Mouse (Mus musculus): ENCODE data around the gene Cphx1.
"Not testable (repeated sequence)": the region's sequence is repeated elsewhere in the genome, so short reads cannot be mapped to it uniquely, and the experiment has no call there.

Gene Cphx1

GRCm38 (mm10) chr14:25938004-25938403 is at the start of gene Cphx1:
TSS of gene Cphx1 (plus strand) at chr14:25938304.
- CTCF ChIA-PET, POLR2A ChIA-PET: not testable (repeated sequence)

GRCm38 (mm10) chr14:25894566-25894965 is 43.5 kb upstream of the Cphx1 start:
- CTCF ChIA-PET, POLR2A ChIA-PET: not testable (repeated sequence)

GRCm38 (mm10) chr14:25895686-25896085 is 42.4 kb upstream of the Cphx1 start:
- POLR2A ChIA-PET, CTCF ChIA-PET: not testable (repeated sequence)

GRCm38 (mm10) chr14:25903000-25903399 is 35.1 kb upstream of the Cphx1 start, which contains the start of gene Plac9a:
TSS of gene Plac9a (minus strand) at chr14:25903100.
- POLR2A ChIA-PET, CTCF ChIA-PET: not testable (repeated sequence)

GRCm38 (mm10) chr14:25905243-25905642 is 32.9 kb upstream of the Cphx1 start:
- CTCF ChIA-PET = not testable (repeated sequence)
- POLR2A ChIA-PET = interaction anchor here in 1 of 4 experiments (0.7 kb wide), 1 partner anchor 67 kb away, joined by 3 read pairs; no protein-coding TSS in a partner anchor

GRCm38 (mm10) chr14:25907272-25907671 is 30.8 kb upstream of the Cphx1 start:
- CTCF ChIA-PET, POLR2A ChIA-PET: not testable (repeated sequence)

- POLR2A ChIA-PET, CTCF ChIA-PET: not testable (repeated sequence)
Observed at GRCm38 (mm10) chr14:25908976-25909375, 29.1 kb upstream of the Cphx1 start.

GRCm38 (mm10) chr14:25918427-25919170 is 19.5 kb upstream of the Cphx1 start:
- CTCF ChIA-PET = not testable (repeated sequence)

GRCm38 (mm10) chr14:25926814-25927561 is 11.1 kb upstream of the Cphx1 start:
- CTCF ChIA-PET, POLR2A ChIA-PET: not testable (repeated sequence)

More at GRCm38 (mm10) chr14:25918427-25919170, 19.5 kb upstream of the Cphx1 start:
- POLR2A ChIA-PET = not testable (repeated sequence)

GRCm38 (mm10) chr14:25927562-25927881 is 10.6 kb upstream of the Cphx1 start, which contains the start of gene Tmem254a:
TSS of gene Tmem254a (minus strand) at chr14:25927672.
- CTCF ChIA-PET, POLR2A ChIA-PET: not testable (repeated sequence)

- CTCF ChIA-PET, POLR2A ChIA-PET: not testable (repeated sequence)
Observed at GRCm38 (mm10) chr14:25936867-25937630, 1.1 kb upstream of the Cphx1 start.

- CTCF ChIA-PET, POLR2A ChIA-PET: not testable (repeated sequence)
Observed at GRCm38 (mm10) chr14:25957861-25958260, 19.8 kb downstream of the Cphx1 start.

- CTCF ChIA-PET, POLR2A ChIA-PET: not testable (repeated sequence)
Observed at GRCm38 (mm10) chr14:25978371-25979241, 40.5 kb downstream of the Cphx1 start, which contains the start of gene Duxbl1. TSS of gene Duxbl1 (plus strand) at chr14:25978577.

GRCm38 (mm10) chr14:25979242-25979941 is 41.3 kb downstream of the Cphx1 start:
- POLR2A ChIA-PET, CTCF ChIA-PET: not testable (repeated sequence)

- POLR2A ChIA-PET, CTCF ChIA-PET: not testable (repeated sequence)
Observed at GRCm38 (mm10) chr14:25981880-25982279, 43.8 kb downstream of the Cphx1 start.

Data from embryonic stem cell, embryonic (primary cell).